Comparison of ENCODE assay signal across 8 mouse cellular contexts in the genomic region with DNA sequence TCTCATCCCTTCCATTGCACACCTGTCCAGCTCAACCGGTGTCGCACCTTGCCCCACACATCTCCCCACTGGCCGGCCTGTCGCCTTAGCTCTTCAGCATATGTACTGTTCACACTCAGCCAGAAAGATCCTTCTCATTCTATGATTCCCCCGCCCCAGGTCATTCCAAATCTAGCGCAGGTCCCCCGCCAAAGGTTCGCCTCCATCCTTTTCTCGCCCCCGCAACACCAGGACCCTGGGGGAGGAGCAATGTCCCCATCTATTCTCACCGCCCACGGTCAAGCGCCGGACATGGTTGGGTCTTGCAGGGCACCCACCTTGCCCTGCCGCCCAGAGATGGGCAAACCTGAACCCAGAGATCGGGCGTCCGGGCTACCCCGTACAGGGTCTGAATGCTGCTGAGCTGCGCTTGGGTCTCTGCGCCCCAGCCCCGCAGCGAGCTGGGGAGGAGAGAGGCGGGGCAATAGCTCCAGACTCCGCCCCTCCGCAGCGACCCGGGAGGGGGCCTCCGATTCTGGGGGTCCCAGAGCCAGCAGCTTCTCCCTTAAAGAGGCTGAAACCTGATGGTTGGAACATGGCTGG. TPM values are rescaled to one million over a fixed set of nuclear protein-coding genes. Genes with fewer than 3 reads are reported as not detected.
A peak's percentile ranks its signal among the peaks of the same experiment; 100 is the strongest.
DNase-seq lines count a peak whose midpoint lies in the region; ATAC-seq and TF ChIP-seq lines count a peak whose summit lies in the region.

Gene Tmem91, minus strand, starts transcription at position 448 of the 582 bp plus-strand sequence.

- DNase-seq in kidney, postnatal 0 days (ENCODE audit: low spot score) = no peak
- no peak for DNase-seq in kidney, postnatal 14 days
- DNase-seq in forebrain, postnatal 0 days = no peak
- no peak for DNase-seq in adrenal gland, adult (ENCODE audit: inconsistent age in 2 of 2, low spot score in 1 of 2)
- DNase-seq in gastrocnemius, adult 18-20 months (ENCODE audit: low spot score) = no peak

- no peaks in the 10 kb centered on the region for H3K4me1 ChIP-seq in kidney, postnatal 0 days (replicated peaks; ENCODE audit: insufficient read depth, low read length)
- H3K4me1 ChIP-seq in bone marrow, adult 2 months (ENCODE audit: control insufficient read depth, insufficient read depth, low read length) = peaks cover 4% of the 10 kb centered on the region
- H3K4me1 ChIP-seq in forebrain, postnatal 0 days (ENCODE audit: insufficient read depth) = peaks cover 4% of the 10 kb centered on the region; the same call in 1 of the 2 replicates
- peaks cover 13% of the 10 kb centered on the region for H3K4me1 ChIP-seq in limb, embryonic 13.5 days
- peaks cover 7% of the 10 kb centered on the region for H3K4me1 ChIP-seq in small intestine, adult 2 months (ENCODE audit: control insufficient read depth, insufficient read depth, insufficient read length, low read length)

- no peaks in the 10 kb centered on the region for H3K36me3 ChIP-seq in kidney, postnatal 0 days (ENCODE audit: insufficient read depth, low read length)
- no peaks in the 10 kb centered on the region for H3K36me3 ChIP-seq in forebrain, postnatal 0 days (ENCODE audit: insufficient read depth)
- 0 out of 2 replicates have a peak, but pooled peaks cover under 1% of the 10 kb centered on the region for H3K36me3 ChIP-seq in limb, embryonic 13.5 days
- no peaks in the 10 kb centered on the region for H3K36me3 ChIP-seq in small intestine, adult 2 months (ENCODE audit: control insufficient read depth, insufficient read depth, low read length)

- peak within 1 kb of the TSS; percentile 27 for H3K4me3 ChIP-seq in kidney, postnatal 0 days (replicated peaks; ENCODE audit: low read depth, low read length)
- H3K4me3 ChIP-seq in bone marrow, adult 2 months (replicated peaks; ENCODE audit: control insufficient read depth, low read depth, low read length) = peak within 1 kb of the TSS; percentile 7
- peak within 1 kb of the TSS; percentile 38 for H3K4me3 ChIP-seq in forebrain, postnatal 0 days (ENCODE audit: low read depth, low read length)
- peak within 1 kb of the TSS; percentile 40 for H3K4me3 ChIP-seq in limb, embryonic 13.5 days
- peak within 1 kb of the TSS; percentile 36 for H3K4me3 ChIP-seq in small intestine, adult 2 months (ENCODE audit: low read depth, low read length)

- 4% methylated on average over 29 of the region's 29 CpGs for WGBS in kidney, postnatal 0 days
- WGBS in bone marrow, adult 2 months = under 1% methylated on average over 29 of the region's 29 CpGs
- 4% methylated on average over 29 of the region's 29 CpGs for WGBS in forebrain, postnatal 0 days
- 2% methylated on average over 29 of the region's 29 CpGs for WGBS in limb, embryonic 13.5 days
- WGBS in small intestine, adult 2 months = 2% methylated on average over 29 of the region's 29 CpGs

- H3K27me3 ChIP-seq in kidney, postnatal 0 days (ENCODE audit: insufficient read depth, low read length) = no peaks in the 10 kb centered on the region
- peaks cover 7% of the 10 kb centered on the region; the same call in 1 of the 2 replicates for H3K27me3 ChIP-seq in forebrain, postnatal 0 days (ENCODE audit: insufficient read depth, low read length)
- peaks cover 53% of the 10 kb centered on the region for H3K27me3 ChIP-seq in limb, embryonic 13.5 days
- peaks cover 15% of the 10 kb centered on the region for H3K27me3 ChIP-seq in small intestine, adult 2 months (ENCODE audit: control insufficient read depth, insufficient read depth, low read length)

- no peak within 1 kb of the TSS for H3K27ac ChIP-seq in kidney, postnatal 0 days
- H3K27ac ChIP-seq in bone marrow, adult 2 months (ENCODE audit: control insufficient read depth, insufficient read depth, low read depth, low read length, poor library complexity) = no peak within 1 kb of the TSS
- no peak within 1 kb of the TSS for H3K27ac ChIP-seq in forebrain, postnatal 0 days (ENCODE audit: low read depth, low read length)
- H3K27ac ChIP-seq in limb, embryonic 13.5 days = no peak within 1 kb of the TSS
- no peak within 1 kb of the TSS for H3K27ac ChIP-seq in small intestine, adult 2 months (ENCODE audit: insufficient read depth, low read depth, low read length)

- no peak for TF ChIP-seq CTCF in kidney, postnatal 0 days (IDR thresholded peaks at IDR 0.05; ENCODE audit: low read depth)
- TF ChIP-seq CTCF in bone marrow, adult 2 months (IDR thresholded peaks at IDR 0.05; ENCODE audit: control insufficient read depth, insufficient read depth, low read length) = no peak
- TF ChIP-seq CTCF in forebrain, postnatal 0 days (IDR thresholded peaks at IDR 0.05; ENCODE audit: low read depth) = no peak
- no peak for TF ChIP-seq CTCF in small intestine, adult 2 months (IDR thresholded peaks at IDR 0.05; ENCODE audit: extremely low read depth, insufficient read length, insufficient replicate concordance, low read depth, low read length)

- no peak for TF ChIP-seq POLR2A in bone marrow, adult 2 months (IDR thresholded peaks at IDR 0.05; ENCODE audit: borderline replicate concordance, control insufficient read depth, low read depth, low read length)
- no peak for TF ChIP-seq POLR2A in small intestine, adult 2 months (IDR thresholded peaks at IDR 0.05; ENCODE audit: low read depth, low read length)

- peak within 1 kb of the TSS; percentile 23; the same call in 1 of the 2 replicates for H3K9ac ChIP-seq in kidney, postnatal 0 days (ENCODE audit: low read depth, low read length)
- H3K9ac ChIP-seq in forebrain, postnatal 0 days = peak within 1 kb of the TSS; percentile 55
- peak within 1 kb of the TSS; percentile 55 for H3K9ac ChIP-seq in limb, embryonic 13.5 days

- no peaks in the 10 kb centered on the region for H3K9me3 ChIP-seq in kidney, postnatal 0 days (replicated peaks; ENCODE audit: low read length)
- H3K9me3 ChIP-seq in forebrain, postnatal 0 days (ENCODE audit: low read length) = no peaks in the 10 kb centered on the region
- H3K9me3 ChIP-seq in limb, embryonic 13.5 days = 0 out of 2 replicates have a peak, but pooled peaks cover 4% of the 10 kb centered on the region

- peak within 1 kb of the TSS; percentile 58 for H3K4me2 ChIP-seq in kidney, postnatal 0 days (ENCODE audit: low read length)
- peak within 1 kb of the TSS; percentile 58 for H3K4me2 ChIP-seq in forebrain, postnatal 0 days (ENCODE audit: low read depth)
- peak within 1 kb of the TSS; percentile 68 for H3K4me2 ChIP-seq in limb, embryonic 13.5 days (replicated peaks)

- ATAC-seq in kidney, postnatal 0 days (replicated peaks; ENCODE audit: low FRiP score, low read depth) = no peak
- ATAC-seq in forebrain, postnatal 0 days = peak; percentile 28; the same call in 1 of the 2 replicates
- no peak for ATAC-seq in limb, embryonic 13.5 days (ENCODE audit: low FRiP score, low read depth)

RNA-seq across cellular contexts. Expression of gene Tmem91, which starts in this region (rescaled TPM):
- polyA plus RNA-seq in kidney, postnatal 0 days (2015; fragmentation: Nextera tagmentation; extraction: Ambion mirVana) = 1.0 and 1.1 TPM in 2 replicates
- 2.9 TPM in 1 of 2 replicates, not detected in the other for polyA plus RNA-seq in bone marrow, adult 2 months (2011; ENCODE audit: insufficient read depth, insufficient read length, low replicate concordance, missing spikeins)
- 32.8 and 40.3 TPM in 2 replicates for total RNA-seq in forebrain, postnatal 0 days (2014; rRNA removed)
- polyA plus RNA-seq in forebrain, postnatal 0 days (2015; fragmentation: Nextera tagmentation; extraction: Ambion mirVana) = 40.9 and 61.4 TPM in 2 replicates
- polyA plus RNA-seq in limb, embryonic 13.5 days (2015; fragmentation: Nextera tagmentation; extraction: Ambion mirVana) = 3.7 and 4.9 TPM in 2 replicates
- polyA plus RNA-seq in small intestine, adult 2 months (2012; rRNA removed) = 0.23 and 0.25 TPM in 2 replicates
- not detected for total RNA-seq in gastrocnemius, adult 18-20 months (2021)

Comparison
In these comparisons a context has a peak if more than half of its experiments do, and no peak if none do; other contexts are left out.
1. RNA of gene Tmem91 (total RNA-seq): 32.8 to 40.3 TPM in forebrain, postnatal 0 days; not detected in gastrocnemius, adult 18-20 months; every median in the first group is over 10 times any median in the second.
2. Peak in every context shown above with its lines, with median percentiles within 50 percentile points of each other: H3K4me2 ChIP-seq, H3K4me3 ChIP-seq and H3K9ac ChIP-seq.